Mouse (Mus musculus) spleen, adult 2 months (tissue): ENCODE measurements around the gene Hlcs. TPM values are rescaled to one million over a fixed set of nuclear protein-coding genes. Genes with fewer than 3 reads are reported as not detected.
A peak's percentile ranks its signal among the peaks of the same experiment; 100 is the strongest.

Source experiments
- DNase-seq, 2 experiments: peaks; one replicate each; pipeline versions ENCODE4 v3.0.0 to v3.0.0-alpha.2; 2012 to 2021; ENCODE audit warnings: low spot score in 2 of 2, low read depth in 1 of 2
- H3K27ac ChIP-seq: fragments of 200-500 bp; 2 replicates; pipeline ENCODE4 v1.5.1; 2012; ENCODE audit warnings: low read length, inconsistent platforms; ENCODE audit not compliant: insufficient read depth
- H3K27me3 ChIP-seq: fragments of 200-500 bp; 2 replicates; pipeline ENCODE4 v1.6.1; 2012; ENCODE audit warnings: mild to moderate bottlenecking, moderate library complexity, low read length, inconsistent platforms; ENCODE audit not compliant: control insufficient read depth, insufficient read depth
- H3K36me3 ChIP-seq: fragments of 200-500 bp; 2 replicates; pipeline ENCODE4 v1.6.1; 2012; ENCODE audit warnings: mild to moderate bottlenecking, low read length, inconsistent platforms; ENCODE audit not compliant: control insufficient read depth, insufficient read depth
- H3K4me1 ChIP-seq: fragments of 200-500 bp; 2 replicates; pipeline ENCODE4 v1.6.1; 2011; ENCODE audit warnings: inconsistent platforms; ENCODE audit not compliant: control insufficient read depth, insufficient read depth, insufficient read length
- H3K4me3 ChIP-seq: fragments of 200-500 bp; 2 replicates; pipeline ENCODE4 v1.5.1; 2011; ENCODE audit warnings: mild to moderate bottlenecking, inconsistent platforms; ENCODE audit not compliant: insufficient read depth, insufficient read length; ENCODE audit errors: extremely low read depth
- CTCF ChIP-seq: fragments of 200-500 bp; IDR thresholded peaks from 2 replicates; pipeline ENCODE4 v1.5.1; 2011; ENCODE audit warnings: mild to moderate bottlenecking, inconsistent platforms; ENCODE audit not compliant: insufficient read depth, insufficient read length, insufficient replicate concordance; ENCODE audit errors: extremely low read depth
- POLR2A ChIP-seq: fragments of 200-500 bp; IDR thresholded peaks from 2 replicates; pipeline ENCODE4 v1.6.1; 2011; ENCODE audit warnings: low read depth, low read length, inconsistent platforms
- WGBS: fragments of 180-500 bp; shearing (Covaris S2); methylation state at CpG from one replicate; pipeline ENCODE4 v1.1.7; 2018; 5-methylcytosine and 5-hydroxymethylcytosine counted together
- polyA plus RNA-seq: library from polyadenylated mRNA; depleted of rRNA; stranded (reverse); fragments of >200 nt; gene quantifications from 2 replicates; pipeline ENCODE4 v1.2.3, GENCODE M21; 2012

Gene Hlcs
- polyA plus RNA-seq, 1 experiment, result 9.7 TPM

DNA sequence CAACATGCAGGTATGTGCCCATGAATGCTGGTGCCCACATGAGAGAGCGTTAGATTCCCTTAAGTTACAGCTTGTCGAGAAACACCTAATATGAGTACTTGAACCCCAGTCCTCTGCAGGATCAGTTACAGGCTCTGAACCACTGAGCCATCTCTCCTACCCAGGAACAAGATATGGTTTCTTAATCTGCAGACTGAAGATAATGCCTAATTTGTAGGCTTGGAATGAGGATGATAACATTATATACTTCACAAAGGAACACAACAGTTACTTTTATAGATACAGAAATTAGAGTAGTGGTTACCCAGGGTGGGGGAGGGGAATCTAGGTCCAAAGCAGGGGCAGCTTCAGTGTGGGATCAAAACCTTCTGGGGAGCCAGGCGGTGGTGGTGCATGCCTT, 12.6 kb upstream of the Hlcs start:
- peaks cover 4% of the 10 kb centered on the region; the same call in 1 of the 2 replicates for H3K4me1 ChIP-seq
- no peaks in the 10 kb centered on the region for H3K36me3 ChIP-seq
- H3K27ac ChIP-seq, result no peak overlapping the region
- WGBS, result 78% methylated on average over 3 of the region's 3 CpGs
- no peak overlapping the region for H3K4me3 ChIP-seq
- H3K27me3 ChIP-seq, result peaks cover 10% of the 10 kb centered on the region
- no peak for DNase-seq
- no peak for TF ChIP-seq POLR2A
- no peak for TF ChIP-seq CTCF

GRCm38 (mm10) chr16:94323681-94324080, 10.3 kb upstream of the Hlcs start:
- 56% methylated on average over 5 of the region's 5 CpGs for WGBS
- H3K27ac ChIP-seq, result no peak overlapping the region
- no peak for DNase-seq

DNA sequence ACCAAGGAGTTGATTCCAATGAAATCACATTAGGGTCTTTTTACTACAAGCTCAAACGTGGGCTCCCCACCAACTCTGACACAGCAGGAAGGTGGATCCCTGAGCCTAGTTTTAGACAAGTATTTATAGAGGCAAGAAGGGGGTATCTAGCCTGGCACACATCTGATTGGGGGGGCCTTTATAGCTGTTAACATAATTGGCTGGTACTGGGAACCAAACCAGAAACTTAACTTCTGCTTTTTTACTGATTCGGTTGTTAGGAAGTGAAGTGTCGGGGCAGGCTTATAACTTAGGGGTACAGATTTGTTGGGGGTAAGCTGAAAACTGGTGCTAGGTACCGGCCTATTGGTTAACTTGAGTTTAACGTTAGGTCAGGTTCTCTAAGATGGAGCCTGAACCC, 6.9 kb upstream of the Hlcs start:
- Histone ChIP-seq H3K4me1 (no peaks in the 10 kb centered on the region), H3K36me3 (no peaks in the 10 kb centered on the region), H3K27me3 (no peaks in the 10 kb centered on the region), H3K27ac (no peak overlapping the region), H3K4me3 (no peak overlapping the region)
- no peak for TF ChIP-seq POLR2A
- TF ChIP-seq CTCF, result no peak
- 61% methylated on average over 5 of the region's 5 CpGs for WGBS
- no peak for DNase-seq

More at GRCm38 (mm10) chr16:94323681-94324080, 10.3 kb upstream of the Hlcs start:
- TF ChIP-seq CTCF, result no peak
- no peak for TF ChIP-seq POLR2A
- H3K4me1 ChIP-seq, result peaks cover 4% of the 10 kb centered on the region; the same call in 1 of the 2 replicates
- peaks cover 10% of the 10 kb centered on the region for H3K27me3 ChIP-seq
- H3K4me3 ChIP-seq, result no peak overlapping the region
- no peaks in the 10 kb centered on the region for H3K36me3 ChIP-seq

- Histone ChIP-seq H3K27me3 (peaks cover 2% of the 10 kb centered on the region; the same call in 1 of the 2 replicates), H3K27ac (no peak overlapping the region), H3K36me3 (no peaks in the 10 kb centered on the region), H3K4me1 (peaks cover 4% of the 10 kb centered on the region; the same call in 1 of the 2 replicates), H3K4me3 (no peak overlapping the region)
- 79% methylated on average over 5 of the region's 5 CpGs for WGBS
- no peak for TF ChIP-seq POLR2A
- no peak for TF ChIP-seq CTCF
- no peak for DNase-seq
These were observed 4.4 kb upstream of the Hlcs start for GRCm38 (mm10) chr16:94317752-94318151.

GRCm38 (mm10) chr16:94315215-94315614, 1.8 kb upstream of the Hlcs start:
- 62% methylated on average over 1 of the region's 1 CpGs for WGBS
- Histone ChIP-seq H3K36me3 (no peaks in the 10 kb centered on the region), H3K27ac (no peak overlapping the region), H3K4me1 (peaks cover 7% of the 10 kb centered on the region), H3K27me3 (peaks cover 2% of the 10 kb centered on the region; the same call in 1 of the 2 replicates), H3K4me3 (no peak overlapping the region)
- TF ChIP-seq POLR2A, result no peak
- no peak for TF ChIP-seq CTCF
- no peak for DNase-seq

DNA sequence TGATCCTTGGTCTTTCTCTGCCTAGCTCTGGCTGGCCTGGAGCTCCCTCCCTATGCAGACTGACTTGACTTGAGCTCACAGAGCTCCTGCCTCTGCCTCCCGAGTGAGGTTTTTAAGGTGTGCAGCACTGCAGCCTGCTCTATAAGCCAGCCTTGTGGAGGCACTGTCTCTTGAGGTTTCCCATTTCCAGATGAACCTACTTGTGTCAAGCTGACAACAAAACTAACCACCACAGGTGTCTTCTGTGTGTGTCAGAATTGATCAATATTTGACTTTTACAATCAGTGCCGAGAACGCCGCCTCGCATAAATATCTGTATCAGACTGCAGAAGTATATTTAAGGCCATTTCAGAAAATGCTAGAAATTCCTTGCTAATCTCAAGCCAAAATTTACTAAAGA, 1.3 kb upstream of the Hlcs start:
- no peak overlapping the region for H3K27ac ChIP-seq
- WGBS, result 94% methylated on average over 5 of the region's 5 CpGs
- TF ChIP-seq POLR2A, result no peak
- no peak for TF ChIP-seq CTCF
- peaks cover 7% of the 10 kb centered on the region for H3K4me1 ChIP-seq
- H3K27me3 ChIP-seq, result peaks cover 2% of the 10 kb centered on the region; the same call in 1 of the 2 replicates
- no peaks in the 10 kb centered on the region for H3K36me3 ChIP-seq
- H3K4me3 ChIP-seq, result no peak overlapping the region
- DNase-seq, result no peak

GRCm38 (mm10) chr16:94312663-94313228, 625 bp downstream of the Hlcs start:
- peaks cover 7% of the 10 kb centered on the region for H3K4me1 ChIP-seq
- DNase-seq, result peak; percentile 65 to 84
- under 1% methylated on average over 20 of the region's 20 CpGs for WGBS

More at GRCm38 (mm10) chr16:94312663-94313228, 625 bp downstream of the Hlcs start:
- H3K27ac ChIP-seq, result peak overlapping the region; percentile 99
- TF ChIP-seq POLR2A (no peak), CTCF (no peak)
- H3K27me3 ChIP-seq, result peaks cover 2% of the 10 kb centered on the region; the same call in 1 of the 2 replicates
- peak overlapping the region; percentile 88 for H3K4me3 ChIP-seq
- H3K36me3 ChIP-seq, result no peaks in the 10 kb centered on the region
